Mouse (Mus musculus): Measurements from ENCODE around the gene Vmn2r71. TPM values are rescaled to one million over a fixed set of nuclear protein-coding genes. Genes with fewer than 3 reads are reported as not detected.

Gene Vmn2r71
- not detected for polyA plus RNA-seq (2012; fragmentation: generic; extraction: Trizol)

GRCm38 (mm10) chr7:85562787-85563186 lies at the start of gene Vmn2r71:
Gene Vmn2r71 (plus strand): TSS chr7:85563087.

DNA sequence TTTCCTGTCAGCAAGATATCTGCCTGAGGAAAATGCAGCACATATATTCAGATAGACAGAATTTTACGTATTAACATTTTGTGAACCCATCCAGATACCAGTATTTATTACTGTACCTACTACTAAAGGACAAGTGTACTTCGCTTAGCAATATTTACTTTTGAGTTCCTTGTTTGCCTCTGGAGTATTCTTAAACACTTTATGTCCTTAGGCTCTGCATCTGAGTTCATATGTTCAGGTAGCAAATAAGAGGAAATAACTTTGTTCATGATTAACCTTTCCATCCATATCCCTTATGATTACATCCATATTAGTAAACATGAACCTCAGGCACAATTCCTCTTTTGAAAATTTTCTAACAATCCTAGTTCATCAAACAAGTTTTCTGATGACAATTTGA lies 6.2 kb downstream of the Vmn2r71 start, which contains the start of gene Vmn2r70:
Gene Vmn2r70 (minus strand): TSS at position 101 of the 400 bp plus-strand sequence.

Other genes with a start within 250 kb of the Vmn2r71 start
- not detected for gene Vmn2r69, start 147.2 kb upstream of the Vmn2r71 start, polyA plus RNA-seq (2012; fragmentation: generic; extraction: Trizol)
- not detected for gene Vmn2r70, start 6.1 kb downstream of the Vmn2r71 start, polyA plus RNA-seq (2012; fragmentation: generic; extraction: Trizol)
- not detected for gene Vmn2r72, start 192.0 kb downstream of the Vmn2r71 start, polyA plus RNA-seq (2012; fragmentation: generic; extraction: Trizol)